Mouse (Mus musculus): Measurements from ENCODE around the gene Gpr37. TPM values are rescaled to one million over a fixed set of nuclear protein-coding genes. Genes with fewer than 3 reads are reported as not detected.

Gpr37 gene
- not detected for polyA plus RNA-seq (2017; shearing (Covaris generic))

DNA sequence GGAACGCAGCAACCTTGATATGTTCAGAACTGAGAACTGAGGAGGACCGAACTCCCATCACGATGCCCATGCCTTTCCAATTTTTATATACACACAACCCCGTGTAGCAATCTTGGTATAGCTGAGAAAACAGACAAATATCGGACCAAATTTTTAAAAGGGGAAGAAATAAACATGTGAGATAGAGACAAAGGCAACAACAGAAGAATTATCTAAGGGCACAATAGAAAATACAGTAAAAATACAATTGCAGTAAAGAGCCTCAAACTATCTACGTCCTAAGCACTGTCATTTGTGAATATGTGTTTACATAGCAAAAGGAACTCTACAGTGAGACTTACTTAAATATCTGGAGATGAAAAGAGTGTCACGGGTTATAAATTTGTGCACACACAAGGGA, at the start of gene Gpr37:
Gene Gpr37, minus strand, starts transcription at position 101 of the 400 bp plus-strand sequence.

Other genes starting within 250 kb of the Gpr37 start
- gene Pot1a, start 118.5 kb upstream of the Gpr37 start, polyA plus RNA-seq (2017; shearing (Covaris generic)) = 46.9 TPM

All from CD4-positive, CD25-positive, alpha-beta regulatory T cell, adult 9 weeks (primary cell).